Mouse (Mus musculus): ENCODE results near the gene Timmdc1. TPM values are rescaled to one million over a fixed set of nuclear protein-coding genes. Genes with fewer than 3 reads are reported as not detected.

Gene Timmdc1
- polyA plus RNA-seq, 1 experiment, result 10.0 TPM

GRCm38 (mm10) chr16:38506041-38506634 lies 16.3 kb downstream of the Timmdc1 start:
- TF ChIP-seq POLR2A (IDR thresholded peaks at IDR 0.05; ENCODE audit: borderline replicate concordance, extremely low read depth, low read depth, low read length) (no peak), CTCF (IDR thresholded peaks at IDR 0.05; ENCODE audit: insufficient read depth, low read length) (peak; percentile 90)
- Histone ChIP-seq H3K4me1 (ENCODE audit: control insufficient read depth, insufficient read depth, low read length) (no peaks in the 10 kb centered on the region), H3K4me3 (replicated peaks; ENCODE audit: extremely low read depth, low read depth, low read length) (no peak overlapping the region)
- WGBS, result 67% methylated on average over 4 of the region's 4 CpGs
- peak; percentile 49 for DNase-seq

GRCm38 (mm10) chr16:38503528-38503927 lies 18.9 kb downstream of the Timmdc1 start:
- TF ChIP-seq CTCF (IDR thresholded peaks at IDR 0.05; ENCODE audit: insufficient read depth, low read length), result no peak
- TF ChIP-seq POLR2A (IDR thresholded peaks at IDR 0.05; ENCODE audit: borderline replicate concordance, extremely low read depth, low read depth, low read length), result no peak
- 82% methylated on average over 4 of the region's 4 CpGs for WGBS
- H3K4me1 ChIP-seq (ENCODE audit: control insufficient read depth, insufficient read depth, low read length), result no peaks in the 10 kb centered on the region
- no peak for DNase-seq
- H3K4me3 ChIP-seq (replicated peaks; ENCODE audit: extremely low read depth, low read depth, low read length), result no peak overlapping the region

GRCm38 (mm10) chr16:38502469-38502868 lies 20.0 kb downstream of the Timmdc1 start:
- TF ChIP-seq CTCF (IDR thresholded peaks at IDR 0.05; ENCODE audit: insufficient read depth, low read length) (no peak), POLR2A (IDR thresholded peaks at IDR 0.05; ENCODE audit: borderline replicate concordance, extremely low read depth, low read depth, low read length) (no peak)
- Histone ChIP-seq H3K4me3 (replicated peaks; ENCODE audit: extremely low read depth, low read depth, low read length) (no peak overlapping the region), H3K4me1 (ENCODE audit: control insufficient read depth, insufficient read depth, low read length) (no peaks in the 10 kb centered on the region)
- 86% methylated on average over 10 of the region's 10 CpGs for WGBS
- no peak for DNase-seq

- WGBS, result 80% methylated on average over 7 of the region's 7 CpGs
- no peaks in the 10 kb centered on the region for H3K4me1 ChIP-seq (ENCODE audit: control insufficient read depth, insufficient read depth, low read length)
- no peak for DNase-seq
Observed at GRCm38 (mm10) chr16:38496604-38497140, 25.8 kb downstream of the Timmdc1 start.

GRCm38 (mm10) chr16:38493890-38494289 lies 28.6 kb downstream of the Timmdc1 start:
- TF ChIP-seq POLR2A (IDR thresholded peaks at IDR 0.05; ENCODE audit: borderline replicate concordance, extremely low read depth, low read depth, low read length) (no peak), CTCF (IDR thresholded peaks at IDR 0.05; ENCODE audit: insufficient read depth, low read length) (no peak)
- no peak for DNase-seq
- no peaks in the 10 kb centered on the region for H3K4me1 ChIP-seq (ENCODE audit: control insufficient read depth, insufficient read depth, low read length)
- 74% methylated on average over 10 of the region's 10 CpGs for WGBS
- no peak overlapping the region for H3K4me3 ChIP-seq (replicated peaks; ENCODE audit: extremely low read depth, low read depth, low read length)

More at GRCm38 (mm10) chr16:38496604-38497140, 25.8 kb downstream of the Timmdc1 start:
- H3K4me3 ChIP-seq (replicated peaks; ENCODE audit: extremely low read depth, low read depth, low read length), result no peak overlapping the region
- TF ChIP-seq POLR2A (IDR thresholded peaks at IDR 0.05; ENCODE audit: borderline replicate concordance, extremely low read depth, low read depth, low read length) (no peak), CTCF (IDR thresholded peaks at IDR 0.05; ENCODE audit: insufficient read depth, low read length) (no peak)

GRCm38 (mm10) chr16:38492551-38492950 lies 29.9 kb downstream of the Timmdc1 start:
- Histone ChIP-seq H3K4me3 (replicated peaks; ENCODE audit: extremely low read depth, low read depth, low read length) (no peak overlapping the region), H3K4me1 (ENCODE audit: control insufficient read depth, insufficient read depth, low read length) (no peaks in the 10 kb centered on the region)
- no peak for DNase-seq
- WGBS, result 87% methylated on average over 3 of the region's 3 CpGs
- TF ChIP-seq CTCF (IDR thresholded peaks at IDR 0.05; ENCODE audit: insufficient read depth, low read length) (no peak), POLR2A (IDR thresholded peaks at IDR 0.05; ENCODE audit: borderline replicate concordance, extremely low read depth, low read depth, low read length) (no peak)

- peaks cover 3% of the 10 kb centered on the region; the same call in 1 of the 2 replicates for H3K4me1 ChIP-seq (ENCODE audit: control insufficient read depth, insufficient read depth, low read length)
- TF ChIP-seq CTCF (IDR thresholded peaks at IDR 0.05; ENCODE audit: insufficient read depth, low read length), result no peak
- H3K4me3 ChIP-seq (replicated peaks; ENCODE audit: extremely low read depth, low read depth, low read length), result peak overlapping the region; percentile 54
- DNase-seq, result peak; percentile 21
- 20% methylated on average over 42 of the region's 42 CpGs for WGBS
Observed at GRCm38 (mm10) chr16:38483582-38484309, 38.7 kb downstream of the Timmdc1 start.

- peak; percentile 21 for DNase-seq
- H3K4me1 ChIP-seq (ENCODE audit: control insufficient read depth, insufficient read depth, low read length), result peaks cover 3% of the 10 kb centered on the region; the same call in 1 of the 2 replicates
- 18% methylated on average over 32 of the region's 32 CpGs for WGBS
- H3K4me3 ChIP-seq (replicated peaks; ENCODE audit: extremely low read depth, low read depth, low read length), result peak overlapping the region; percentile 41
- no peak for TF ChIP-seq POLR2A (IDR thresholded peaks at IDR 0.05; ENCODE audit: borderline replicate concordance, extremely low read depth, low read depth, low read length)
- TF ChIP-seq CTCF (IDR thresholded peaks at IDR 0.05; ENCODE audit: insufficient read depth, low read length), result 0 out of 2 replicates have a peak, but pooled peaks have one; percentile 5
Observed at GRCm38 (mm10) chr16:38482780-38483562, 39.5 kb downstream of the Timmdc1 start.

GRCm38 (mm10) chr16:38481327-38481726 lies 41.1 kb downstream of the Timmdc1 start:
- H3K4me3 ChIP-seq (replicated peaks; ENCODE audit: extremely low read depth, low read depth, low read length), result no peak overlapping the region
- H3K4me1 ChIP-seq (ENCODE audit: control insufficient read depth, insufficient read depth, low read length), result peaks cover 3% of the 10 kb centered on the region; the same call in 1 of the 2 replicates
- WGBS, result 79% methylated on average over 4 of the region's 4 CpGs
- no peak for DNase-seq
- TF ChIP-seq POLR2A (IDR thresholded peaks at IDR 0.05; ENCODE audit: borderline replicate concordance, extremely low read depth, low read depth, low read length) (no peak), CTCF (IDR thresholded peaks at IDR 0.05; ENCODE audit: insufficient read depth, low read length) (no peak)

All from lung, adult 2 months (tissue).